Mouse (Mus musculus): ENCODE results near the gene Rapgefl1. TPM values are rescaled to one million over a fixed set of nuclear protein-coding genes. Genes with fewer than 3 reads are reported as not detected.
A peak's percentile ranks its signal among the peaks of the same experiment; 100 is the strongest.

The Rapgefl1 gene
- polyA plus RNA-seq, 1 experiment from 2014 or later, result 11.6 TPM

DNA sequence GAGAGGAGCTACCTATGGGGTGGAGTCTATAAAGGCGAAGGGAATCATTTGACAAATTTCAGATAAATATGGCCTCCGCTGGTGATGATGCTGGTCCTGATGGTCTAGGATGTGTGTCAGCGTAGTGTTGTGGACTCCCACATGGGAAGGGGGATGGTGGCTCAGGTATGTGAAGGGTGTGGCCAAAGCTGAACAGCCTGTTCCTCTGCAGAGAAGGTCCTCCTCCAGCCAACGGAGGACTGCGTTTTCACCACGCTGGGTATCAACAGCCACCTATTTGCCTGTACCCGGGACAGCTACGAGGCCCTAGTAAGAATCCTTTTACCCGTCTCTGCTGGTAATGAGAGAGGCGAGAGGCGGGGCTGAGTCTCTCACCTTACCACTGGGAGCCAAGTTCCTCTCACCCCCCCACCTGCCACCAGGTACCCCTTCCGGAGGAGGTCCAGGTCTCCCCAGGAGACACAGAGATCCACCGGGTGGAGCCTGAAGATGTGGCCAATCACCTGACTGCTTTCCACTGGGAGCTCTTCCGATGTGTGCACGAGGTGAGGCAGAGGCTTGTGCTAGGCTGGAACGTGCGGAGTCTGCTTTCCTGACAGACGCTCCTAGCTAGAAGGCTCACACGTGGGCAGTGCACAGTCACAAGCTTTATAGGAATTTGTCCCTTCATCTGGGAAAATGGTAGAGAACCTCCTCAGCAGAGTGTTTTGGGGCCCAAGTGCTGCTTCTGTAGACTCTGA is 10.4 kb downstream of the Rapgefl1 start:
- Histone ChIP-seq H3K4me1 (ENCODE audit: control insufficient read depth, insufficient read depth, low read depth, low read length) (peaks cover 10% of the 10 kb centered on the region), H3K27ac (ENCODE audit: low read depth, low read length) (no peak overlapping the region), H3K4me2 (ENCODE audit: low read length) (no peak overlapping the region), H3K36me3 (ENCODE audit: control insufficient read depth, insufficient read depth, low read length) (peaks cover 5% of the 10 kb centered on the region; the same call in 1 of the 2 replicates), H3K9ac (ENCODE audit: low read depth, low read length) (no peak overlapping the region), H3K9me3 (ENCODE audit: control insufficient read depth, low read length) (no peaks in the 10 kb centered on the region), H3K4me3 (ENCODE audit: low read length) (no peak overlapping the region), H3K27me3 (replicated peaks; ENCODE audit: control insufficient read depth, insufficient read depth, low read length) (no peaks in the 10 kb centered on the region)
- no peak for ATAC-seq
- WGBS, result 76% methylated on average over 19 of the region's 19 CpGs

- Histone ChIP-seq H3K27me3 (replicated peaks; ENCODE audit: control insufficient read depth, insufficient read depth, low read length) (no peaks in the 10 kb centered on the region), H3K4me2 (ENCODE audit: low read length) (no peak overlapping the region; the same call in none of the 2 replicates), H3K9me3 (ENCODE audit: control insufficient read depth, low read length) (no peaks in the 10 kb centered on the region), H3K9ac (ENCODE audit: low read depth, low read length) (no peak overlapping the region), H3K4me3 (ENCODE audit: low read length) (no peak overlapping the region), H3K36me3 (ENCODE audit: control insufficient read depth, insufficient read depth, low read length) (peaks cover 5% of the 10 kb centered on the region; the same call in 1 of the 2 replicates), H3K27ac (ENCODE audit: low read depth, low read length) (no peak overlapping the region), H3K4me1 (ENCODE audit: control insufficient read depth, insufficient read depth, low read depth, low read length) (peaks cover 10% of the 10 kb centered on the region)
- no peak for ATAC-seq
- 8% methylated on average over 19 of the region's 19 CpGs for WGBS
Observed at GRCm38 (mm10) chr11:98849196-98849894, 12.8 kb downstream of the Rapgefl1 start.

GRCm38 (mm10) chr11:98850100-98851093 is 13.8 kb downstream of the Rapgefl1 start:
- H3K4me3 ChIP-seq (ENCODE audit: low read length), result peak overlapping the region; percentile 25
- H3K27ac ChIP-seq (ENCODE audit: low read depth, low read length), result 0 out of 2 replicates have a peak overlapping the region, but pooled peaks have one; percentile 24
- H3K36me3 ChIP-seq (ENCODE audit: control insufficient read depth, insufficient read depth, low read length), result peaks cover 5% of the 10 kb centered on the region; the same call in 1 of the 2 replicates
- H3K4me1 ChIP-seq (ENCODE audit: control insufficient read depth, insufficient read depth, low read depth, low read length), result peaks cover 10% of the 10 kb centered on the region
- H3K9me3 ChIP-seq (ENCODE audit: control insufficient read depth, low read length), result no peaks in the 10 kb centered on the region
- H3K9ac ChIP-seq (ENCODE audit: low read depth, low read length), result peak overlapping the region; percentile 15
- peak; percentile 70 for ATAC-seq
- H3K4me2 ChIP-seq (ENCODE audit: low read length), result peak overlapping the region; percentile 54
- H3K27me3 ChIP-seq (replicated peaks; ENCODE audit: control insufficient read depth, insufficient read depth, low read length), result no peaks in the 10 kb centered on the region
- 48% methylated on average over 26 of the region's 26 CpGs for WGBS

DNA sequence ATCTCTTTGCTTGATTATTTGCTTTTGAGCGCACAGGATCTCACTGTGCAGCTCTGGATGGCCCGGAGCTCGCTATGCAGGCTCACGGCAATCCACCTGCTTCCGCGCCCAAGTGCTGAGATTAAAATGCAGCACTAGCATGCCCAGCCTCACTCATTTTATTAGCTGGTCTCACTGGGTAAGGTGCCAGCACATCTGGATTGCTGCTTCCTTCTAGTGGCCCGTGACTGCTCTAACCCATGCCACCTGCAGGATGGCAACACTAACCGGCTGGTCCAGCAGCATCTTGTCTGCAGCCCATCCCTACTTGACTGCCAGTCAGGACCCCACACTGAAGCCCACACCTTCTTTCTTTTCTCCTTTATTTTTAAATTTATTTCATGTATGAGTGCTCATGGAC is 17.5 kb downstream of the Rapgefl1 start:
- Histone ChIP-seq H3K4me2 (ENCODE audit: low read length) (no peak overlapping the region), H3K9me3 (ENCODE audit: control insufficient read depth, low read length) (no peaks in the 10 kb centered on the region), H3K36me3 (ENCODE audit: control insufficient read depth, insufficient read depth, low read length) (no peaks in the 10 kb centered on the region), H3K27ac (ENCODE audit: low read depth, low read length) (no peak overlapping the region), H3K27me3 (replicated peaks; ENCODE audit: control insufficient read depth, insufficient read depth, low read length) (no peaks in the 10 kb centered on the region), H3K9ac (ENCODE audit: low read depth, low read length) (no peak overlapping the region), H3K4me3 (ENCODE audit: low read length) (no peak overlapping the region), H3K4me1 (ENCODE audit: control insufficient read depth, insufficient read depth, low read depth, low read length) (peaks cover 9% of the 10 kb centered on the region)
- ATAC-seq, result no peak
- WGBS, result 91% methylated on average over 8 of the region's 8 CpGs

DNA sequence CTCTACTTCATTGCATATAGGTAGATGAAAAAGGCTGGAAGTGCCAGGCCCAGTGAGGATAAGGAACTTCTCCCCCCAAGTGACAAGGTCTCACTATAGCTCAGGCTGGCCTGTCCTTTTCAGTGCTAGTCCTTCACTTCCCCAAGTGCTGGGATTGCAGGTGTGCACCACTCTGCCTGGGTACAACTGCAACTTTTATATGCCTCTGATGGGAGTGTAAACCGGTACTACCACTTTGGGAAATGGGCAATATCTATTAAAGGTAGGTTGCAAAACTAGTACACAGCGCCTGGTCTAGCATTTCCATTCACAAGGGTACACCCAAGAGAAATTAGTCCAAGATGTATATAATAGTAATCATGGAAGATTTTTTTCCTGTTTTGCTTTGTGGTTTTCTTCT is 18.1 kb downstream of the Rapgefl1 start:
- no peaks in the 10 kb centered on the region for H3K27me3 ChIP-seq (replicated peaks; ENCODE audit: control insufficient read depth, insufficient read depth, low read length)
- peaks cover 4% of the 10 kb centered on the region; the same call in 1 of the 2 replicates for H3K4me1 ChIP-seq (ENCODE audit: control insufficient read depth, insufficient read depth, low read depth, low read length)
- no peaks in the 10 kb centered on the region for H3K36me3 ChIP-seq (ENCODE audit: control insufficient read depth, insufficient read depth, low read length)
- 94% methylated on average over 2 of the region's 2 CpGs for WGBS
- H3K9ac ChIP-seq (ENCODE audit: low read depth, low read length), result no peak overlapping the region
- H3K4me3 ChIP-seq (ENCODE audit: low read length), result no peak overlapping the region
- no peak overlapping the region for H3K4me2 ChIP-seq (ENCODE audit: low read length)
- no peak overlapping the region for H3K27ac ChIP-seq (ENCODE audit: low read depth, low read length)
- H3K9me3 ChIP-seq (ENCODE audit: control insufficient read depth, low read length), result no peaks in the 10 kb centered on the region
- ATAC-seq, result no peak

GRCm38 (mm10) chr11:98858759-98859731 is 22.5 kb downstream of the Rapgefl1 start:
- H3K9ac ChIP-seq (ENCODE audit: low read depth, low read length), result no peak overlapping the region
- 32% methylated on average over 14 of the region's 14 CpGs for WGBS
- H3K27ac ChIP-seq (ENCODE audit: low read depth, low read length), result no peak overlapping the region
- H3K9me3 ChIP-seq (ENCODE audit: control insufficient read depth, low read length), result no peaks in the 10 kb centered on the region
- H3K27me3 ChIP-seq (replicated peaks; ENCODE audit: control insufficient read depth, insufficient read depth, low read length), result no peaks in the 10 kb centered on the region
- peak; percentile 40; the same call in 1 of the 2 replicates for ATAC-seq
- no peak overlapping the region for H3K4me3 ChIP-seq (ENCODE audit: low read length)
- H3K4me2 ChIP-seq (ENCODE audit: low read length), result no peak overlapping the region
- H3K36me3 ChIP-seq (ENCODE audit: control insufficient read depth, insufficient read depth, low read length), result no peaks in the 10 kb centered on the region
- peaks cover 3% of the 10 kb centered on the region; the same call in 1 of the 2 replicates for H3K4me1 ChIP-seq (ENCODE audit: control insufficient read depth, insufficient read depth, low read depth, low read length)

GRCm38 (mm10) chr11:98863028-98863750 is 26.6 kb downstream of the Rapgefl1 start, which contains the start of gene Wipf2:
Gene Wipf2, plus strand, starts transcription at chr11:98863638.
- peaks cover 3% of the 10 kb centered on the region; the same call in 1 of the 2 replicates for H3K4me1 ChIP-seq (ENCODE audit: control insufficient read depth, insufficient read depth, low read depth, low read length)
- no peaks in the 10 kb centered on the region for H3K9me3 ChIP-seq (ENCODE audit: control insufficient read depth, low read length)
- H3K27ac ChIP-seq (ENCODE audit: low read depth, low read length), result peak within 1 kb of the TSS; percentile 96
- peak; percentile 86 for ATAC-seq
- no peaks in the 10 kb centered on the region for H3K27me3 ChIP-seq (replicated peaks; ENCODE audit: control insufficient read depth, insufficient read depth, low read length)
- H3K4me3 ChIP-seq (ENCODE audit: low read length), result peak within 1 kb of the TSS; percentile 68
- H3K4me2 ChIP-seq (ENCODE audit: low read length), result peak within 1 kb of the TSS; percentile 86
- WGBS, result 5% methylated on average over 41 of the region's 41 CpGs
- 0 out of 2 replicates have a peak, but pooled peaks cover 2% of the 10 kb centered on the region for H3K36me3 ChIP-seq (ENCODE audit: control insufficient read depth, insufficient read depth, low read length)
- peak within 1 kb of the TSS; percentile 83 for H3K9ac ChIP-seq (ENCODE audit: low read depth, low read length)
